Mouse (Mus musculus) embryonic fibroblast, embryonic 13.5 days (primary cell): ENCODE data around the gene Nav2. TPM values are rescaled to one million over a fixed set of nuclear protein-coding genes. Genes with fewer than 3 reads are reported as not detected.

Experiments
- H3K27ac ChIP-seq: 2 replicates; pipeline ENCODE4 v1.5.1; 2012; ENCODE audit warnings: low read length, control low read depth, inconsistent platforms; ENCODE audit not compliant: insufficient read depth
- H3K4me1 ChIP-seq: 2 replicates; pipeline ENCODE4 v1.6.1; 2011; ENCODE audit warnings: low read length; ENCODE audit not compliant: control insufficient read depth, insufficient read depth
- H3K4me3 ChIP-seq: 2 replicates; pipeline ENCODE4 v1.5.1; 2011; ENCODE audit warnings: mild to moderate bottlenecking, control low read depth, low read length; ENCODE audit not compliant: insufficient read depth
- CTCF ChIP-seq: IDR thresholded peaks from 2 replicates; pipeline ENCODE4 v1.5.1; 2011; ENCODE audit warnings: mild to moderate bottlenecking, control low read depth, low read length, moderate library complexity, borderline replicate concordance; ENCODE audit not compliant: insufficient read depth
- POLR2A ChIP-seq: IDR thresholded peaks from 2 replicates; pipeline ENCODE4 v1.6.1; 2011; ENCODE audit warnings: low read depth, mild to moderate bottlenecking, control low read depth, low read length, moderate library complexity
- polyA plus RNA-seq: library from polyadenylated mRNA; stranded (reverse); fragments of >200 nt; gene quantifications from 2 replicates; pipeline ENCODE4 v1.2.4, GENCODE M21; 2011; ENCODE audit warnings: low read depth; ENCODE audit not compliant: missing spikeins, insufficient read length

The Nav2 gene
- polyA plus RNA-seq, 1 experiment = 18.7 TPM

DNA sequence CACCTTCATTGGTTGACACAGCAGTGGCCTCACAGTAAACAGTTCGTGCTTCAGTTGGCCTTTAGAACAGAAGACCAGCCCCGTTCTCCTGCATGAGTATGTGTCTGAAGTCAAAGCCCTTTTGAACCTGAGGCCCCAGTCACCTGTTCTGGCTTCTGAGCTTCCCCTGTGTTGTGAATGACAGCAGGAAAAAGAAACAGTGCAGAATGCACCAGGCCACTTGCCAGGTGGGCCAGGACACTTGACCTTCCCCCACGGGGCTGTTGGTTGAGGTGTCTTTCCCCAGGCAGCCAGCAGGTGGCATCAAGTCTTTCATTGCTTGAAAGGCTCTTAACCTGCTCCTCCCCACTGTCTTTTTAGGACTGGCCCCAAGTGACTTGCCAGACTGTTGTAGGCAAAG, 562.8 kb downstream of the Nav2 start:
- Histone ChIP-seq H3K4me1 (peaks cover 6% of the 10 kb centered on the region), H3K27ac (no peak overlapping the region), H3K4me3 (no peak overlapping the region)
- TF ChIP-seq POLR2A (no peak), CTCF (peak; percentile 41; the same call in 1 of the 2 replicates)

DNA sequence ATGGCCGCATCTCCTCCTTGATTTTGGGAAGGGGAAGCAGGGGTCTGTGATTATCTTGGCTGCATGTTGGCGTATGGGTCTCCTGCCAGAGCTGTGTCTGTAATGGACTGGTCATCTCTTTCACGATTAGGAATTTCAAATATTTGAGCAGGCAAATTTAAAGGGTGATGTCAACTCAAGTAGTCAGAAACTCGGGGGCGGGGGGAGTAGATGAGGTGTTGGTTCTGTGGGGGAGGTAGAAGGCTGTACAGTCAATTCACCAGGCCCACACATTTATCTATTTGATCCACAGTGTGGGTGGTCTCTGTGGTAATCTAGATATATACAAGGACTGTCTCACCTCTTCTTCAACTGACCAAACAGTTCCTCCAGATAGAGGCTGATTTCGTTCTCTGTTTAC, 566.8 kb downstream of the Nav2 start:
- TF ChIP-seq POLR2A (no peak), CTCF (no peak)
- no peak overlapping the region for H3K4me3 ChIP-seq
- H3K27ac ChIP-seq = no peak overlapping the region
- H3K4me1 ChIP-seq = peaks cover 21% of the 10 kb centered on the region

DNA sequence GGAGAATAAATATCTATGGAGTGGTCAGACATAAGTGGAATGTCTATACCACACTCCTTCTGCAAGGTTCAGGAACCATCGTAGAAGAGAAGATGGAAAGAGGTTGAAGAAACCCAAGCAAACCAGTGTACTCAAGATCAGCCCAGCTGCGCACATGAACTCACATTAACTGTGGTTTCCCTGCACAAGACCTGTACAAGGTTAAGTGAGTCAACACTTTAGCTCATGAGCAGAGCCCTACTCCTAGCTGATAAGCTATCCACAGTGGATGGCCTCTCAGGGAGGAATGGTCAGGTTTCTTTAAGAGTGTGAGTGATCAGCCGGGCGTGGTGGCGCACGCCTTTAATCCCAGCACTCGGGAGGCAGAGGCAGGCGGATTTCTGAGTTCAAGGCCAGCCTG, 567.6 kb downstream of the Nav2 start:
- Histone ChIP-seq H3K4me1 (peaks cover 21% of the 10 kb centered on the region), H3K4me3 (no peak overlapping the region), H3K27ac (no peak overlapping the region)
- TF ChIP-seq CTCF (no peak), POLR2A (no peak)

DNA sequence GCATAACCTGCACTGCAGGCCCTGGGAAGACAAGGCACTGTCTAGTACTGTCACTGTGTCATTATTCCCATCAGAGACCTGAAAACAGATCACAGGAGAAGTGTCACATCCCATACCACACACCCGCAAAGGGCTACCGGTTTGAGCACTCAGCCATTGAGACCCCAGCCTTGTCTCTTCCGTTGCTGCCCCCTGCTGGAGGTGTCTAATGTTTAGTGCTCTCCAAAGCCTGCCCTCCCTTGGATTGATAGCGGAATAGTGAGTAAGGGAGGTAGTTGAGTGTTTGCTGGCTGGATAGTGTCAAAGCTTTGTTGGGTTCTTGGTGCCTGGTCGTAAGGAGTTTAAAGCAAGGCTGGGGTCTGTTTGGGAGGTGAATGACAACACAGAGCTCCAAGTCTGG, 568.1 kb downstream of the Nav2 start:
- TF ChIP-seq CTCF (no peak), POLR2A (no peak)
- Histone ChIP-seq H3K27ac (no peak overlapping the region), H3K4me3 (no peak overlapping the region), H3K4me1 (peaks cover 21% of the 10 kb centered on the region)

DNA sequence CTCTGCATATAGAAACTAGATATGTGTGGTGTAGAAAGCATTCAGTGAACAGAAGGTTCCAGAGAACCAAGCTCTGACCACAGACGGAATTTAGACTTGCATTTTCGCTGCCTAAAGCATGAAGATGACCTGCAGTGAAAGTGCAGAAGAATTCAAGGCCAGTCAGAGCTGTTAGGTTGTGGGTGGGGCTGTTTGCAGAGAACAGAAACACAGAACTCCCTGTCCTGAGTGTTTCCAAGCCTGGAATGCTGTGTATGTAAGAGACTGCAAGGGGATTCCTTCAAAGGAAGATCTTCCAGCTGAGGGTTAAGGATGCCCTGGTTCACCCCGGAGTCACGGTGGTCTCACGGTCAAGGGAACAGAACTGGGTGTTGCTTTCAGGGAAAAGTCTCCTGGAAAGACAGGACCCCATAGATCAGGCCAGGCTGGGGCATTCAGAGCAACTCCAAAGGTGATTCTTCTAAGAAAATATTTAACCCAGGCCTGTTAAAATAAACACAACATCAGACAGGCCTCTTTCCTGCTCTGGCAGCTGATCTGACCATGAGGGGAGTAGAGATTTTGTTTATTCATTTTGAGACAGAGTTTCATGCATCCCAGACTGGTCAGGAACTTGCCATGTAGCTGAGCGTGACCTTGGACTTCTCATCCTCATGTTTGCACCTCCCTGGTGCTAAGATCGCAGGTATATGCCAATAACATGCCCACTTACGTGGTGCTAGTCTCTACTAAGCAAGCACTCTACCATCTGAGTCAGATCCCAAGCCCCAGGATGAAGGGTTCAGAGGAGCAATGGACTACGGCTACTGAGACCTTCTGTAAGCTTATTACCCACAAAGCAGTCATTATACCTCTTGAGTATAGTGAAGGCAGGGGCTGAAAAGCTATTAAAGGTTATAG, 568.8 kb downstream of the Nav2 start:
- no peak overlapping the region for H3K27ac ChIP-seq
- H3K4me1 ChIP-seq = peaks cover 21% of the 10 kb centered on the region
- TF ChIP-seq CTCF (no peak), POLR2A (no peak)
- no peak overlapping the region for H3K4me3 ChIP-seq

DNA sequence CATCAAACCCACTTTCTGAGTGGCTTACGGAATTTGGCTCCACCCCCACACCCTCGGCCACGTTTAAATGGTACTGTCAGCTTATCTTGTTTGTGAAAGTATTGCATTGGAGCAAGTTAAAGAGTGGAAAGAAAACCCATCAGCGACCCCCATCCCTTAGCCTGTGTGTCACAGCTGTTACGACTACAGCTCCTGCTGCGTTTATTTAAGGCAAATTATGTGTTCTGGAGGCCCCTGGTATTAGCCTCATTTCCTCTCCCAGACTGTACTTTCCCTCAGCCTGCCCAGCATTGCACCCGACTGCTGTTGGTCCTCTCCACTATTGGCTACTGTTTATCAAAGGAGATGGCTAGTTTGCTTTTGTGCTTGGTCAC, 569.4 kb downstream of the Nav2 start:
- no peak overlapping the region for H3K27ac ChIP-seq
- peaks cover 21% of the 10 kb centered on the region for H3K4me1 ChIP-seq
- H3K4me3 ChIP-seq = no peak overlapping the region
- TF ChIP-seq POLR2A = no peak
- TF ChIP-seq CTCF = no peak

DNA sequence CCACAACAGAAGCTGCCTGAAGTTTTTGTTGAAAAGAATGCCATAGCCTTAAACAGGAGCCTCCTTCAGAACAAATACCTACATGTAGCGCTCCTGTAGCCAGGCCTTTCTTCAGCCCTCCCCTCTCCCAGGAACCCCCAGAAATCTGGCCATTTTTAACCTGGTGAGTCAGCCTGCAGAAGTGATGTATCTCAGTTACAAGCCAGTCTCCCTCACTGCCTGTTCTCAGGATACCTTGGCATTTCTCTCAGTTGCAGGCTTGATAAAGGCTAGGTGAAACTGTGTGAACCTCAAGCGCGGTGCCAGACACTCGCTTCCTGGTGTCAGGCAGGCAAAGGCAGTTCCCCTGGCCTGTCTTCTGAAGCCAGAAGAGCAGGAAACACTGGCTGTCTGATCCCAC, 570.4 kb downstream of the Nav2 start:
- Histone ChIP-seq H3K4me3 (no peak overlapping the region), H3K4me1 (peaks cover 21% of the 10 kb centered on the region), H3K27ac (no peak overlapping the region)
- TF ChIP-seq CTCF (no peak), POLR2A (no peak)

DNA sequence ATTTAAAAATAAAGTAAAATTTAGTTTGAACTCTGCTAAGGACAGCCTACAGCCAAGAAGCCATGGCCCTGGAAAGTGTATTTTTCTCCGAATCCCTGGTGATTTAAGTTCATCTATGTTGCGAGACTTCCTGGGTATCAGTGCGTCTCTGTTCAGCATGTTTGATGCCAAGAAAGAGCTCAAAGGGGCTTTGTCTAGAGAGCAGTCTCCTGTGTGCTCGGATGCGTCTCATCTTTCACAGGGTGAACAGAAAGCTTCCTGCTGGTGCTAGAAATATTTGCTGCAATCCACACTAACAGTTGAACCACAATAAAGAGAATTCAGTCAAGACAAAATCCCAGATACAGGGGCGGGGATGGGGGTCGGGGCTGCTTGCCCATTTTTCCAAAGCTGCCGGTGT, 572.4 kb downstream of the Nav2 start:
- no peak overlapping the region for H3K4me3 ChIP-seq
- peaks cover 18% of the 10 kb centered on the region for H3K4me1 ChIP-seq
- no peak overlapping the region for H3K27ac ChIP-seq
- TF ChIP-seq CTCF = no peak
- TF ChIP-seq POLR2A = no peak

DNA sequence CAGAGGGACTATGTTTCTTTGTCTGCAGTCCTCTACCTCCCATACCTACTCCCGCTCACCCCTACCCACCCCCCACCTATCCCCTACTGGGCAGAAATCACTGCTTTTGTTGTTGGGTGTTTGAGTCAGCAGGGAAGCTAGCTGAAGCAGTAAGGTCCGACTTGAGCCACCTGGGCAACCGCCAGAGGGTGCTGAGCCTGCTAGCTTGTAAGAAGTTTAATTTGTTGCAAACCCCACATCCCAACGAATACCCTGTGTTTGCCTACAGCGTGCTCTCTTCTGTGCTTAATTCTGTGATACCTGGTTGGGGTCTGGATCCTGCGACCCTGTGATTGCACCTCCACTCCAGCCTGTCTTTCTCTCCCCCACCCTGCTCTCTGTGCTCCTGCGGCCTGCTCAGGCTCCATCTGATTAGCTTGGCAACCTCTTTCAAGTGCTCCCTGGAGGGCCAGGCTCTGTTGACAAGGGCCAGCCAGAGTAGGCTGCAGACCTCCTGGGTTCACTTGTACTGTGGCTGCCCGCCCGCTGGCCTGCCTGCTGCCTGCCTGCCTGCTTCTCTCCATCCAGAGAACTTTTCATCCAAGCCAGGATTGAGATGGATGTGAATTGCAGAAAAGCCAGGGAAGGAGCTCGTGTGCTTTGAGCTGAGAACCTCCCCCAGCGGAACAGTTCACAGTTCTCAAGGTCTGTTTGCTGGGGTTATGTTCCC, 575.7 kb downstream of the Nav2 start:
- no peak overlapping the region for H3K4me3 ChIP-seq
- H3K27ac ChIP-seq = no peak overlapping the region
- H3K4me1 ChIP-seq = peaks cover 3% of the 10 kb centered on the region; the same call in 1 of the 2 replicates
- TF ChIP-seq CTCF (no peak), POLR2A (no peak)
